Mouse (Mus musculus) lung, embryonic 16.5 days (tissue): ENCODE results near the gene Rnf123. TPM values are rescaled to one million over a fixed set of nuclear protein-coding genes. Genes with fewer than 3 reads are reported as not detected.

Experiments used
- ATAC-seq: fragments of 200-750 bp; cut with Nextera tagmentation; 2 replicates; pipeline ENCODE4 v1.8.0; 2017; ENCODE audit warnings: low read depth, mild to moderate bottlenecking, moderate library complexity
- H3K27ac ChIP-seq: fragments of 300-500 bp; sonication (generic); 2 replicates; pipeline ENCODE4 v1.5.1; 2014; ENCODE audit warnings: mild to moderate bottlenecking, control low read depth, low read length
- H3K27me3 ChIP-seq: fragments of 300-500 bp; sonication (generic); 2 replicates; pipeline ENCODE4 v1.6.1; 2014; ENCODE audit warnings: low read depth, low read length, mixed read lengths; ENCODE audit not compliant: control insufficient read depth, insufficient read depth
- H3K36me3 ChIP-seq: fragments of 300-500 bp; sonication (generic); 2 replicates; pipeline ENCODE4 v1.6.1; 2014; ENCODE audit warnings: low read length; ENCODE audit not compliant: control insufficient read depth, insufficient read depth
- H3K4me1 ChIP-seq: fragments of 300-500 bp; sonication (generic); replicated peaks from 2 replicates; pipeline ENCODE4 v1.6.1; 2014; ENCODE audit warnings: low read length, mixed read lengths; ENCODE audit not compliant: control insufficient read depth, insufficient read depth
- H3K4me2 ChIP-seq: fragments of 300-500 bp; sonication (generic); 2 replicates; pipeline ENCODE4 v1.6.1; 2014; ENCODE audit warnings: low read depth, low read length, control low read depth
- H3K4me3 ChIP-seq: fragments of 300-500 bp; sonication (generic); 2 replicates; pipeline ENCODE4 v1.5.1; 2014; ENCODE audit warnings: mild to moderate bottlenecking, low read length, control low read depth
- H3K9ac ChIP-seq: fragments of 300-500 bp; sonication (generic); 2 replicates; pipeline ENCODE4 v1.6.1; 2014; ENCODE audit warnings: low read length, control low read depth
- H3K9me3 ChIP-seq: fragments of 300-500 bp; sonication (generic); 2 replicates; pipeline ENCODE4 v1.6.1; 2016; ENCODE audit warnings: low read length; ENCODE audit not compliant: control insufficient read depth
- WGBS: fragments of 180-500 bp; shearing (Covaris S2); extraction: QIAGEN DNeasy Blood & Tissue Kit; methylation state at CpG from one replicate; pipeline ENCODE4 v1.1.7; 2014; 5-methylcytosine and 5-hydroxymethylcytosine counted together
- polyA plus RNA-seq: library from polyadenylated mRNA; unstranded; fragments of >200 nt; fragmentation: Nextera tagmentation; extraction: Ambion mirVana; gene quantifications from 2 replicates; pipeline ENCODE4 v1.2.1, GENCODE M21; 2015

The Rnf123 gene
- polyA plus RNA-seq, 1 experiment from 2014 or later, result 24.9 TPM

DNA sequence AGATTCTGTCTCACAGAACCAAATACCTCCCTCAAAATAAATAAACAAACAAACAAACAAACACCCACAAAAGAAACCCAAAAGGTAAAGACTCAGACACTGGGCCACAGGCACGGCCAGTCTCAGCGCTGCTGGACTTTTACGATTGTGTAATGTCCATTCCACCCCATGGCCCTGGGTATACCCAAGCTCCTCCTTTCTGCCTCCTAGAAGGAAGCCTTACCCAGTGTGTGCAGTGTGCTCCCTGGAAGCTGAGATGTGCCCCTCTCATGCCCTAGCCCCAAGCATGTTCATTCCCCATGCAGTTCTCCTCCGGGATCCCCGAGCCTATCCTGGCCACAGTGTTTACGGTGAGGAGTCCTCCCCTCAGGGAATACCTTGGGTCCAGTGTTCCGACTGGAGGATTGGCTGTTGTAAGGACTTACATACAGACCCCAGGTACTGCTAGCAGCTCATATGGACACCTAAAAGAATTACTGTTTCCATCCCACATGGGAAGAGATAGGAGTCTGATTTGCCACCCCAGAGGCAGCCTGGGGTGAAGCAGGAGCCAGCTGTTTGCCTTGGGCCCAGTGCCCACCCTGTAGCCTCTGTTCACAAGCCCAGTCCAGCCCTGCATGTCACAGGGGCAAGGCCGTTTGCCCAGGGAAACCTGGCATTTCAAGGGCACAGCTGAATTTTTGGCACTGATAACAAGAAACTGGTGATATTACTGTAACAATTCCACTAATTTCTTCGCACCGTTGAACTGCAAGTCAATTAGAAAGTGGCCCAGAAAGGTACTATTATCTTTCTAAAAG, 38.2 kb upstream of the Rnf123 start:
- H3K9ac ChIP-seq, result no peak overlapping the region
- H3K4me1 ChIP-seq, result peaks cover 3% of the 10 kb centered on the region
- no peaks in the 10 kb centered on the region for H3K36me3 ChIP-seq
- no peaks in the 10 kb centered on the region for H3K9me3 ChIP-seq
- H3K27me3 ChIP-seq, result no peaks in the 10 kb centered on the region
- no peak overlapping the region for H3K27ac ChIP-seq
- no peak for ATAC-seq
- WGBS, result 85% methylated on average over 10 of the region's 10 CpGs
- no peak overlapping the region for H3K4me2 ChIP-seq
- no peak overlapping the region for H3K4me3 ChIP-seq

- H3K4me2 ChIP-seq, result no peak overlapping the region
- no peaks in the 10 kb centered on the region for H3K27me3 ChIP-seq
- H3K9me3 ChIP-seq, result no peaks in the 10 kb centered on the region
- H3K4me1 ChIP-seq, result peaks cover 3% of the 10 kb centered on the region
- no peak overlapping the region for H3K27ac ChIP-seq
- no peak overlapping the region for H3K9ac ChIP-seq
- H3K36me3 ChIP-seq, result no peaks in the 10 kb centered on the region
- ATAC-seq, result no peak
- H3K4me3 ChIP-seq, result no peak overlapping the region
- WGBS, result 84% methylated on average over 8 of the region's 8 CpGs
These were observed 37.5 kb upstream of the Rnf123 start for GRCm38 (mm10) chr9:108120671-108121070.

DNA sequence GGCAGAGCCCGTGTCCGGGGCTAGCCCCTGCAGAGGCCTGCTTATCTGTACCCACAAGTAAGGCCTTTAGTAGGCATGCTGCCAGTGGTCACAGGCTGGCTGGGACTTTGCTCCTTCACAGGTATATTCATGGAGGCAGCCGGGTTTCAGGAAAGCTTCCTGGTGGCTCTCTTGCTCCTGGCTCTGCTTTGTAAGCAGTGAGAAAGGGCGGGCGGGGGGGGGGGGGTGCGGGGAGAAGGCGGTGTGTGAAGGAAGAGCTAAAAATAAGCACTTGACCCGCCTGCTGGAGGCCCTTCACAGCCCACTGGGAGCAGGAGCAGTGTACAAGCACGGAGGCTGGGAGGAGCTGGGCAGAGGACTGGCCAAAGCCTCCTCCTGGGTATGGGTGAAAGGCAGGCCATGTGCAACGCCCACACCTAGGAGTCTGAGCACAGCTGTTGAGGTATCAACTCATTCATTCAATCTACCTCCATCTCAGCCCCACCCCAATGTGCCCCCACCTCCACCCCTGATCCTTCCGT, 36.8 kb upstream of the Rnf123 start:
- ATAC-seq, result peak; percentile 89
- Histone ChIP-seq H3K4me1 (peaks cover 3% of the 10 kb centered on the region), H3K27me3 (no peaks in the 10 kb centered on the region; the same call in 1 of the 2 replicates), H3K9ac (no peak overlapping the region), H3K27ac (no peak overlapping the region), H3K9me3 (no peaks in the 10 kb centered on the region), H3K4me3 (no peak overlapping the region), H3K4me2 (no peak overlapping the region), H3K36me3 (no peaks in the 10 kb centered on the region)
- WGBS, result 23% methylated on average over 8 of the region's 11 CpGs

DNA sequence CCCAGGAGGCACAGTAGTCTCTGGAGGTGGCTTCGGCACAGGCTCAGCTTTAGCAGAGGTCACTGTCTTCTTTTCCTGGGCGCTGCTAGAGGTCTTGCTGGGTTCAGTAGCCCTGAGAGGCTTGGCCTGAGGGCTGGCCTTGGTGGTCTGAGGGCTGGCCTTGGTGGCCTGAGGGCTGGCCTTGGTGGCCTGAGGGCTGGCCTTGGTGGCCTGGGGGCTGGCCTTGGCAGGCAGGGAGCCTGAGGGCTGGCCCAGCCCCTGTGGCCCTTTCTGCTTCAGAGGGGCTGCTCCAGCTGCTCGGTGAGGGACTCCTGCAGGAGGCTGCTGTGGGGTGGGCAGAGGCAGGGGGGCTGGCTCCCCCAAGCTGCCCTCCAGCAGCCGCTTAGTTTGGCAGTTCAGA, 34.0 kb upstream of the Rnf123 start:
- H3K27ac ChIP-seq, result no peak overlapping the region
- WGBS, result 53% methylated on average over 4 of the region's 4 CpGs
- no peaks in the 10 kb centered on the region for H3K9me3 ChIP-seq
- H3K4me1 ChIP-seq, result peaks cover 3% of the 10 kb centered on the region
- no peaks in the 10 kb centered on the region for H3K36me3 ChIP-seq
- no peak overlapping the region for H3K4me3 ChIP-seq
- peaks cover 2% of the 10 kb centered on the region; the same call in 1 of the 2 replicates for H3K27me3 ChIP-seq
- no peak overlapping the region for H3K9ac ChIP-seq
- H3K4me2 ChIP-seq, result no peak overlapping the region
- ATAC-seq, result no peak

- Histone ChIP-seq H3K4me1 (peaks cover 12% of the 10 kb centered on the region), H3K36me3 (no peaks in the 10 kb centered on the region), H3K27ac (no peak overlapping the region), H3K9me3 (no peaks in the 10 kb centered on the region), H3K27me3 (peaks cover 2% of the 10 kb centered on the region; the same call in 1 of the 2 replicates), H3K9ac (no peak overlapping the region), H3K4me3 (no peak overlapping the region), H3K4me2 (no peak overlapping the region)
- no peak for ATAC-seq
- WGBS, result 57% methylated on average over 43 of the region's 43 CpGs
These were observed 32.3 kb upstream of the Rnf123 start for GRCm38 (mm10) chr9:108115290-108116077.

- Histone ChIP-seq H3K9me3 (no peaks in the 10 kb centered on the region), H3K4me2 (no peak overlapping the region), H3K27ac (no peak overlapping the region), H3K27me3 (peaks cover 2% of the 10 kb centered on the region; the same call in 1 of the 2 replicates), H3K4me1 (peaks cover 10% of the 10 kb centered on the region), H3K36me3 (no peaks in the 10 kb centered on the region), H3K4me3 (no peak overlapping the region), H3K9ac (no peak overlapping the region)
- ATAC-seq, result no peak
- 91% methylated on average over 18 of the region's 18 CpGs for WGBS
These were observed 29.7 kb upstream of the Rnf123 start for GRCm38 (mm10) chr9:108112719-108113340.

DNA sequence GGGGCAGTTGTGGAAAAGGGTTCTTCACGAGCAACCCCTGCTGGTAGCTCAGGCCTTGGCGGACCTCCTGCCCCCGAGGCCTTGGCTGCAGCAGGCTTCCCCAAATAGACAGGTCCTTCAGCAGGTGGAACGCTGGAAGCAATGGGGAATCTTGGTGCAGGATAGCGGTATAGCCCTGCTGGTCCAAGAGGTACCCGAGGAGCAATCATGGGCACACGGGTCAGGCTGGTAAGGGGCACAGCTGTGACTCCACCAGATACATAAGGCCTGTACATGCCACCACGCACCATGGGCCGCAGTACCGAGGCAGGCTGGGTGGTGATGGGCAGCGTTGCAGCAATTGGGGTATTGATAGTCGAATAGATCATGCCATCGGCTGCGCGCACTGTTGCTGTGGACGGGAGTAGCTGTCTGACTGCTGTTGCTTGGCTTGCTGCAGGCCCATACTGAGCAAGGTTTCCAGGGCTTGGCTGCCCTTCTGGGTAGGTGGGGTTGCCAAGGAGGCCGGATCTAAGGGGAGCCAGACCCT, 28.5 kb upstream of the Rnf123 start:
- peak overlapping the region; percentile 67 for H3K4me2 ChIP-seq
- WGBS, result 68% methylated on average over 17 of the region's 17 CpGs
- H3K27me3 ChIP-seq, result peaks cover 2% of the 10 kb centered on the region; the same call in 1 of the 2 replicates
- no peak for ATAC-seq
- no peaks in the 10 kb centered on the region for H3K9me3 ChIP-seq
- peaks cover 10% of the 10 kb centered on the region for H3K4me1 ChIP-seq
- peak overlapping the region; percentile 41 for H3K4me3 ChIP-seq
- peak overlapping the region; percentile 57; the same call in 1 of the 2 replicates for H3K9ac ChIP-seq
- H3K36me3 ChIP-seq, result no peaks in the 10 kb centered on the region
- no peak overlapping the region for H3K27ac ChIP-seq

GRCm38 (mm10) chr9:108111101-108111592, 28.0 kb upstream of the Rnf123 start:
- Histone ChIP-seq H3K4me2 (peak overlapping the region; percentile 67), H3K9ac (peak overlapping the region; percentile 57), H3K4me1 (peaks cover 10% of the 10 kb centered on the region), H3K4me3 (peak overlapping the region; percentile 41), H3K27ac (no peak overlapping the region; the same call in 1 of the 2 replicates), H3K36me3 (no peaks in the 10 kb centered on the region), H3K9me3 (no peaks in the 10 kb centered on the region), H3K27me3 (peaks cover 2% of the 10 kb centered on the region; the same call in 1 of the 2 replicates)
- 0 out of 2 replicates have a peak, but pooled peaks have one; percentile 8 for ATAC-seq
- 3% methylated on average over 22 of the region's 22 CpGs for WGBS
